Mouse (Mus musculus) intestine, postnatal 0 days (tissue): ENCODE measurements around the gene Cdk10. TPM values are rescaled to one million over a fixed set of nuclear protein-coding genes. Genes with fewer than 3 reads are reported as not detected.
"Not testable (repeated sequence)": the region's sequence is repeated elsewhere in the genome, so short reads cannot be mapped to it uniquely, and the experiment has no call there.

Source experiments
- ATAC-seq: fragments of 200-750 bp; cut with Nextera tagmentation; 2 replicates; pipeline ENCODE4 v1.8.0; 2017; ENCODE audit warnings: mild to moderate bottlenecking, moderate TSS enrichment, moderate library complexity
- H3K27ac ChIP-seq: fragments of 300-500 bp; sonication (generic); 2 replicates; pipeline ENCODE4 v1.5.1; 2014; ENCODE audit warnings: mild to moderate bottlenecking, low read depth, low read length, moderate library complexity
- H3K27me3 ChIP-seq: fragments of 300-500 bp; sonication (generic); replicated peaks from 2 replicates; pipeline ENCODE4 v1.6.1; 2014; ENCODE audit warnings: low read length, mixed read lengths; ENCODE audit not compliant: control insufficient read depth, insufficient read depth
- H3K36me3 ChIP-seq: fragments of 300-500 bp; sonication (generic); 2 replicates; pipeline ENCODE4 v1.6.1; 2014; ENCODE audit warnings: mild to moderate bottlenecking, moderate library complexity; ENCODE audit not compliant: control insufficient read depth, insufficient read depth
- H3K4me1 ChIP-seq: fragments of 300-500 bp; sonication (generic); replicated peaks from 2 replicates; pipeline ENCODE4 v1.6.1; 2014; ENCODE audit warnings: antibody characterized with exemption, low read length, mixed read lengths; ENCODE audit not compliant: control insufficient read depth, insufficient read depth
- H3K4me2 ChIP-seq: fragments of 300-500 bp; sonication (generic); replicated peaks from 2 replicates; pipeline ENCODE4 v1.6.1; 2014; ENCODE audit warnings: low read depth, mild to moderate bottlenecking, moderate library complexity
- H3K4me3 ChIP-seq: fragments of 300-500 bp; sonication (generic); 2 replicates; pipeline ENCODE4 v1.5.1; 2014; ENCODE audit warnings: low read depth, low read length
- H3K9ac ChIP-seq: fragments of 300-500 bp; sonication (generic); 2 replicates; pipeline ENCODE4 v1.6.1; 2014; ENCODE audit warnings: mild to moderate bottlenecking, low read depth, low read length
- H3K9me3 ChIP-seq: fragments of 300-500 bp; sonication (generic); 2 replicates; pipeline ENCODE4 v1.6.1; 2016; ENCODE audit warnings: mixed run types; ENCODE audit not compliant: control insufficient read depth
- CTCF ChIP-seq: sonication (generic); IDR thresholded peaks from 2 replicates; pipeline ENCODE4 v1.5.1; 2016; ENCODE audit warnings: low read depth, mild to moderate bottlenecking, control low read depth, antibody characterized with exemption, moderate library complexity
- WGBS: fragments of 180-500 bp; shearing (Covaris S2); extraction: QIAGEN DNeasy Blood & Tissue Kit; methylation state at CpG from one replicate; pipeline ENCODE4 v1.1.7; 2014; 5-methylcytosine and 5-hydroxymethylcytosine counted together
- polyA plus RNA-seq: library from polyadenylated mRNA; unstranded; fragments of >200 nt; fragmentation: Nextera tagmentation; extraction: Ambion mirVana; gene quantifications from 2 replicates; pipeline ENCODE4 v1.2.1, GENCODE M21; 2015

The Cdk10 gene
- polyA plus RNA-seq, 1 experiment from 2014 or later: 11.8 TPM

DNA sequence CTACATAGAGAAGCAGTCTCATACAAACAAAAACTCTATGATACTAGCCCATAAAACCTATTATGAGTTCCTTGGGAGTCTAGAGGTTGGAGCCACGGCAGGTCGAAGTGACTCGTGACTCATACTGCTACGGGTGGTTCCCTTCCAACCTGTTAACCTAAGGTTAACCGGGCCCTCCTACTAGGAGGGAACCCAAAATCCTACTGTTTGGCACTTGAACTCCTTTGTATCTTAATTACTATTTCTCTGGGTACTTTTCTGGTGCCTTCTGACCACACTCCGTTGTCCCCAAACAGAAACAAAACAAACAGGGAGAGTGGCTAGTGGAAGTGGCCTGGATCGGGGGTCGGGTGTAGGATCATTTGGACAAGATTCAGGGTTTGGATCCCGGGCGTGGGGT is 12.8 kb upstream of the Cdk10 start:
- ATAC-seq: peak; percentile 26
- peak overlapping the region; percentile 85 for H3K4me2 ChIP-seq
- H3K36me3 ChIP-seq: peaks cover 34% of the 10 kb centered on the region
- H3K27me3 ChIP-seq: no peaks in the 10 kb centered on the region
- 20% methylated on average over 10 of the region's 10 CpGs for WGBS
- H3K27ac ChIP-seq: peak overlapping the region; percentile 78
- H3K9me3 ChIP-seq: no peaks in the 10 kb centered on the region
- H3K4me3 ChIP-seq: peak overlapping the region; percentile 84
- H3K4me1 ChIP-seq: no peaks in the 10 kb centered on the region; the same call in 1 of the 2 replicates
- peak overlapping the region; percentile 84 for H3K9ac ChIP-seq
- no peak for TF ChIP-seq CTCF

DNA sequence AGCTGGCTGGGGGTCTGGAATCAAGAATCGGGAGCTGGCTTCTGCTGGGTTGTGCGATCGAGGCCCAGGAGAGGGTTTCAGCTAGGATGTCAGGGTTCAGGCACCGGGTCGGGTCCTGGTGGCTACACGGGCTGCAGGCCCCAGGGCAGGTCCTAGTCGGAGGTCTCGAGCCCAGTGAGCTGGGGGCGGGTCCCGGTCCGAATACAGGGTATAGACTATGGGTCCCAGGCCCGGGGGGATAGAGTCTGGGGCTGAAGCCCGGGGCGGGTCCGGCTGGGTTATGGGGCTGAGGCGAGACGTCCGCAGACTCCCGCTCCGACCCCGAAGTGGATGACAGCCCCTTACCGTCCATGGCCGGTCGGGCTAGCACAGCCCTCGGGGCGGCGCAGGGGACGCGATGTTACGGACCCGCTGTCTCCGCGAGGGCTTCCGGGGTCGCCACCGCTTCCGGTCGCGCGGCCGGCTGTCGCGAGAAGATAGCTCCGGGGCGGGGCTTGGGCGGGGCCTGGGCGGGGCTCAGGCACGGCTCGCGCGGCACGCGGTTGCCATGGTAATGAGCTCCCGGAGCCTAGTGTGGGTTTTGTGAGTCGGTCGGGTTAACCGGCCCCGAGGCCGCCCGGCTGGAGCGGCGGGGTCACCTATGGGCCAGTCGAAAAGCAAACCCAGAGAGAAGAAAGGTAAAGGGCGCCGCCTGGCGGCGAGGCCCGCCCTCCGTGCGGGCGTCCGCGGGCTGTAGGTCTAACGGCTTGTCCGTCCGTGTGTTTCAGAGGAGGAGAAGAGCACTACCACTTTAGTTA is 12.1 kb upstream of the Cdk10 start, which contains the start of the genes Chmp1a and Spata33:
TSS of gene Chmp1a (minus strand) at position 443 of the 797 bp plus-strand sequence.
TSS of gene Spata33 (plus strand) at position 512 of the 797 bp plus-strand sequence.
- WGBS: under 1% methylated on average over 76 of the region's 76 CpGs
- peak within 1 kb of the TSS; percentile 84 for H3K4me3 ChIP-seq

GRCm38 (mm10) chr8:123213118-123213772 is 11.4 kb upstream of the Cdk10 start:
- no peak for TF ChIP-seq CTCF
- peaks cover 20% of the 10 kb centered on the region for H3K36me3 ChIP-seq
- H3K27ac ChIP-seq: no peak overlapping the region
- H3K4me1 ChIP-seq: no peaks in the 10 kb centered on the region; the same call in 1 of the 2 replicates
- peak overlapping the region; percentile 84 for H3K4me3 ChIP-seq
- no peaks in the 10 kb centered on the region for H3K9me3 ChIP-seq
- H3K27me3 ChIP-seq: no peaks in the 10 kb centered on the region
- ATAC-seq: no peak; the same call in 1 of the 2 replicates
- 20% methylated on average over 22 of the region's 22 CpGs for WGBS
- H3K4me2 ChIP-seq: peak overlapping the region; percentile 85
- H3K9ac ChIP-seq: peak overlapping the region; percentile 50

More for the DNA sequence above, 12.1 kb upstream of the Cdk10 start, which contains the start of the genes Chmp1a and Spata33:
- ATAC-seq: peak; percentile 87
- no peaks in the 10 kb centered on the region for H3K9me3 ChIP-seq
- peak within 1 kb of the TSS; percentile 85 for H3K4me2 ChIP-seq
- H3K27ac ChIP-seq: peak within 1 kb of the TSS; percentile 78
- TF ChIP-seq CTCF: peak; percentile 72
- H3K9ac ChIP-seq: peak within 1 kb of the TSS; percentile 84
- peaks cover 28% of the 10 kb centered on the region for H3K36me3 ChIP-seq
- H3K4me1 ChIP-seq: no peaks in the 10 kb centered on the region; the same call in 1 of the 2 replicates
- H3K27me3 ChIP-seq: no peaks in the 10 kb centered on the region

DNA sequence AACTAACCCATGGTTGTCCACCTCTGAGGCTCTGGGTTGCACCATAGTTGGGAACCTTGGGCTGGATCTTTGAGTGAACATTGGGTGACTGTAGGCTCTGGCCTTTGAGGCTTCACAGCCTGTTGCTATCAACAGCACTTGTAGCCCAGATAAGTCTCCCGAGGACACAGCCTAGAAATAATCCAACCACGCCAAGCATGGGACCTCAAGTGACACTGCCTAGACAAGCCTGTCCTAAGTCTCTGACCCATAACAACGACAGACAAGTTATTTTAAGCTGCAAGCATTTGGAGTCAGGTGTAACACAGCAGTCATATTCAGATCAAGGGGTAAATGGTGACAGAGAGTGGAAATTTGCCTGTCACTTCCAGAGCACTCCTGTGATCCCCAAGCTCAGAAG is 9.2 kb upstream of the Cdk10 start:
- no peak overlapping the region for H3K4me2 ChIP-seq
- H3K4me1 ChIP-seq: no peaks in the 10 kb centered on the region; the same call in 1 of the 2 replicates
- ATAC-seq: no peak
- 75% methylated on average over 3 of the region's 3 CpGs for WGBS
- H3K4me3 ChIP-seq: no peak overlapping the region
- TF ChIP-seq CTCF: no peak
- H3K36me3 ChIP-seq: no peaks in the 10 kb centered on the region; the same call in 1 of the 2 replicates
- no peaks in the 10 kb centered on the region for H3K9me3 ChIP-seq
- H3K27me3 ChIP-seq: no peaks in the 10 kb centered on the region
- no peak overlapping the region for H3K9ac ChIP-seq
- H3K27ac ChIP-seq: no peak overlapping the region

GRCm38 (mm10) chr8:123220917-123221316 is 3.7 kb upstream of the Cdk10 start:
- 58% methylated on average over 1 of the region's 1 CpGs for WGBS
- H3K4me3 ChIP-seq: no peak overlapping the region
- H3K9ac ChIP-seq: no peak overlapping the region
- H3K27me3 ChIP-seq: no peaks in the 10 kb centered on the region
- H3K27ac ChIP-seq: no peak overlapping the region
- no peak for ATAC-seq
- H3K36me3 ChIP-seq: no peaks in the 10 kb centered on the region
- no peaks in the 10 kb centered on the region for H3K9me3 ChIP-seq
- TF ChIP-seq CTCF: no peak
- no peak overlapping the region for H3K4me2 ChIP-seq
- peaks cover 5% of the 10 kb centered on the region; the same call in 1 of the 2 replicates for H3K4me1 ChIP-seq

- Histone ChIP-seq H3K27ac (no peak overlapping the region), H3K27me3 (no peaks in the 10 kb centered on the region), H3K4me1 (peaks cover 5% of the 10 kb centered on the region; the same call in 1 of the 2 replicates), H3K4me2 (no peak overlapping the region), H3K4me3 (no peak overlapping the region), H3K9me3 (no peaks in the 10 kb centered on the region), H3K36me3 (peaks cover 11% of the 10 kb centered on the region; the same call in 1 of the 2 replicates), H3K9ac (no peak overlapping the region)
- no peak for TF ChIP-seq CTCF
- no peak for ATAC-seq
- WGBS: 100% methylated on average over 1 of the region's 1 CpGs
Observed at GRCm38 (mm10) chr8:123228416-123228815, 3.8 kb downstream of the Cdk10 start.

- 90% methylated on average over 9 of the region's 11 CpGs for WGBS
Observed at GRCm38 (mm10) chr8:123230326-123230725, 5.7 kb downstream of the Cdk10 start.

More at GRCm38 (mm10) chr8:123230326-123230725, 5.7 kb downstream of the Cdk10 start:
- H3K4me3 ChIP-seq, H3K4me1 ChIP-seq, H3K9ac ChIP-seq, H3K4me2 ChIP-seq, ATAC-seq, H3K9me3 ChIP-seq, H3K27ac ChIP-seq, H3K27me3 ChIP-seq: not testable (repeated sequence)
- H3K36me3 ChIP-seq: peaks cover 11% of the 10 kb centered on the region; the same call in 1 of the 2 replicates
